Mouse (Mus musculus): ENCODE results near the gene Fbxo3. TPM values are rescaled to one million over a fixed set of nuclear protein-coding genes. Genes with fewer than 3 reads are reported as not detected.
"Not testable (repeated sequence)": the region's sequence is repeated elsewhere in the genome, so short reads cannot be mapped to it uniquely, and the experiment has no call there.

Gene Fbxo3
- polyA plus RNA-seq, 1 experiment from 2014 or later, result 54.4 TPM

DNA sequence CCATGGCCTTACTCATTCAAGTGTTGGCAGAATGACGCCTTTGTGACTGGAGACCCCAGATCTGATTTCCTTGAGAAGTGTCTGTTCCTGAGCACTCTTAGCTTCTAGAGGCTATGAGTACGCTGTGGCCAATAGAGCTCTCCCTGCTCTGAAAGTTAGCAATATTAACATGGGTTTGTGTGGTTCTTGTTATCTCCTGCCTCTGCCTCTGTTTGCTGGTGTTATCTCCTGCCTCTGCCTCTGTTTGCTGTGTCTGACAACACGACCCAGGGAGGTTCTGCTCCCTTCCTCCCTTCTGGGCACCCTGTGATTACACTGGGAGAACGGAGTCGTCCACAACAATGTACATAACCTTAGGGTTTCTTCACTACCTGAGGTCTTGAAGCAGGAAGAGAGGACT, 50.8 kb downstream of the Fbxo3 start:
- H3K4me1 ChIP-seq (ENCODE audit: control insufficient read depth, insufficient read depth, low read length); H3K9ac ChIP-seq (ENCODE audit: low read depth, low read length); ATAC-seq (ENCODE audit: low FRiP score, low TSS enrichment); H3K27ac ChIP-seq (ENCODE audit: low read depth, low read length); H3K36me3 ChIP-seq (ENCODE audit: control insufficient read depth, insufficient read depth, low read length); H3K4me3 ChIP-seq (ENCODE audit: low read length); H3K27me3 ChIP-seq (ENCODE audit: control insufficient read depth, insufficient read depth, low read length); H3K4me2 ChIP-seq (replicated peaks; ENCODE audit: low read depth, low read length); H3K9me3 ChIP-seq (ENCODE audit: control insufficient read depth, low read length): not testable (repeated sequence)
- WGBS, result 68% methylated on average over 4 of the region's 5 CpGs

- not testable (repeated sequence) for H3K9ac ChIP-seq (ENCODE audit: low read depth, low read length); H3K4me2 ChIP-seq (replicated peaks; ENCODE audit: low read depth, low read length); H3K27me3 ChIP-seq (ENCODE audit: control insufficient read depth, insufficient read depth, low read length); H3K4me3 ChIP-seq (ENCODE audit: low read length); H3K27ac ChIP-seq (ENCODE audit: low read depth, low read length); H3K9me3 ChIP-seq (ENCODE audit: control insufficient read depth, low read length); ATAC-seq (ENCODE audit: low FRiP score, low TSS enrichment); H3K4me1 ChIP-seq (ENCODE audit: control insufficient read depth, insufficient read depth, low read length); H3K36me3 ChIP-seq (ENCODE audit: control insufficient read depth, insufficient read depth, low read length)
- no CpG with 5 or more reads among the region's 1 CpGs for WGBS
Observed at GRCm38 (mm10) chr2:104081436-104082050, 54.0 kb downstream of the Fbxo3 start.

- H3K27ac ChIP-seq (ENCODE audit: low read depth, low read length), result no peak overlapping the region
- no peaks in the 10 kb centered on the region for H3K4me1 ChIP-seq (ENCODE audit: control insufficient read depth, insufficient read depth, low read length)
- H3K4me3 ChIP-seq (ENCODE audit: low read length), result no peak overlapping the region
- ATAC-seq (ENCODE audit: low FRiP score, low TSS enrichment), result no peak
- no peaks in the 10 kb centered on the region for H3K36me3 ChIP-seq (ENCODE audit: control insufficient read depth, insufficient read depth, low read length)
- no peaks in the 10 kb centered on the region for H3K9me3 ChIP-seq (ENCODE audit: control insufficient read depth, low read length)
- no peaks in the 10 kb centered on the region for H3K27me3 ChIP-seq (ENCODE audit: control insufficient read depth, insufficient read depth, low read length)
- H3K9ac ChIP-seq (ENCODE audit: low read depth, low read length), result no peak overlapping the region
- no peak overlapping the region for H3K4me2 ChIP-seq (replicated peaks; ENCODE audit: low read depth, low read length)
Observed at GRCm38 (mm10) chr2:104082474-104082873, 55.0 kb downstream of the Fbxo3 start.

DNA sequence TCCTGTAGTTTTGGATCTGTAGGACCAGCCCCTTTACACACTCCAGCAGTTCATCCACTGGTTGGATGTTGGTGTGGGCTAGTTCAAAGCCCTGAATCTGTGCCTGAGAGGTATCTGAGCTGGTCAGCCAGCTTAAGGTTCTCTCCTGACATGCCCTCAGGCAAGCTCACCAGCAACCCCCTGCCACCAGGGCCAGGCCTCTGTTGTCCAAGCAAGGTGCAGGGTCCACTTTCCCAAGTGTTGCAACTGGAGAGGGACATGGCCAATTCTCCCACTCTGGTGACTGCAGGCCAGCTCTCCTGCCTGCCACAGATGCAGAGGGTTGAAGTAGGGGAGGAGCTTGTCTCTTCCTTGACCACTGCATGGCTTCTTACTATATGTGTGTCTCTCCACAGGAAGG, 56.5 kb downstream of the Fbxo3 start:
- H3K27ac ChIP-seq (ENCODE audit: low read depth, low read length); H3K27me3 ChIP-seq (ENCODE audit: control insufficient read depth, insufficient read depth, low read length); ATAC-seq (ENCODE audit: low FRiP score, low TSS enrichment); H3K4me3 ChIP-seq (ENCODE audit: low read length); H3K4me2 ChIP-seq (replicated peaks; ENCODE audit: low read depth, low read length); H3K9ac ChIP-seq (ENCODE audit: low read depth, low read length); H3K4me1 ChIP-seq (ENCODE audit: control insufficient read depth, insufficient read depth, low read length); H3K36me3 ChIP-seq (ENCODE audit: control insufficient read depth, insufficient read depth, low read length); H3K9me3 ChIP-seq (ENCODE audit: control insufficient read depth, low read length): not testable (repeated sequence)

GRCm38 (mm10) chr2:104087562-104087961, 60.0 kb downstream of the Fbxo3 start:
- not testable (repeated sequence) for H3K4me2 ChIP-seq (replicated peaks; ENCODE audit: low read depth, low read length); H3K9me3 ChIP-seq (ENCODE audit: control insufficient read depth, low read length); H3K4me1 ChIP-seq (ENCODE audit: control insufficient read depth, insufficient read depth, low read length); H3K27ac ChIP-seq (ENCODE audit: low read depth, low read length); H3K4me3 ChIP-seq (ENCODE audit: low read length); H3K27me3 ChIP-seq (ENCODE audit: control insufficient read depth, insufficient read depth, low read length); H3K9ac ChIP-seq (ENCODE audit: low read depth, low read length); ATAC-seq (ENCODE audit: low FRiP score, low TSS enrichment); H3K36me3 ChIP-seq (ENCODE audit: control insufficient read depth, insufficient read depth, low read length)
- WGBS, result 86% methylated on average over 1 of the region's 1 CpGs

DNA sequence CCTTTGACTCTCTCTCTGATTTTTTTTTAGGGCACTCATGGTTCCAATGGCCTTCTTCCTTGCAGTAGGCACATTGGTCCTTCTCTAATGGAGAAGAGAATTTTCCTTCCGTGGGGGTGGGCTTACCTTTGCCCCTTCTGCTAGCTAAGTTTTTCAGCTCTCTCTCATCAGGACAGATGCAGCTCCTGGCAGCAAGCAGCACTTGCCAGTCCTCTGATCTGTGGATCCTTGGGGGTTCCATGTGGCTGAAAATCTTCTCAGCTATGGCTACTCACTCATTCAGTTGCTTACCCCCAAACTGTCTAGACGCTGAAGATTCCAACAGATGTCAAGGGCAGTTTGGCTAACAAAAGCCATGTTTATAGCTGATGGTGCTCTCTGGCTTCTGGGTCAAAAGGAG, 65.8 kb downstream of the Fbxo3 start:
- no peak for ATAC-seq (ENCODE audit: low FRiP score, low TSS enrichment)
- no peak overlapping the region for H3K4me2 ChIP-seq (replicated peaks; ENCODE audit: low read depth, low read length)
- WGBS, result 61% methylated on average over 2 of the region's 2 CpGs
- H3K36me3 ChIP-seq (ENCODE audit: control insufficient read depth, insufficient read depth, low read length), result no peaks in the 10 kb centered on the region
- peaks cover 5% of the 10 kb centered on the region; the same call in 1 of the 2 replicates for H3K4me1 ChIP-seq (ENCODE audit: control insufficient read depth, insufficient read depth, low read length)
- H3K9me3 ChIP-seq (ENCODE audit: control insufficient read depth, low read length), result no peaks in the 10 kb centered on the region
- no peak overlapping the region for H3K9ac ChIP-seq (ENCODE audit: low read depth, low read length)
- no peak overlapping the region for H3K27ac ChIP-seq (ENCODE audit: low read depth, low read length)
- H3K27me3 ChIP-seq (ENCODE audit: control insufficient read depth, insufficient read depth, low read length), result no peaks in the 10 kb centered on the region
- no peak overlapping the region for H3K4me3 ChIP-seq (ENCODE audit: low read length)

DNA sequence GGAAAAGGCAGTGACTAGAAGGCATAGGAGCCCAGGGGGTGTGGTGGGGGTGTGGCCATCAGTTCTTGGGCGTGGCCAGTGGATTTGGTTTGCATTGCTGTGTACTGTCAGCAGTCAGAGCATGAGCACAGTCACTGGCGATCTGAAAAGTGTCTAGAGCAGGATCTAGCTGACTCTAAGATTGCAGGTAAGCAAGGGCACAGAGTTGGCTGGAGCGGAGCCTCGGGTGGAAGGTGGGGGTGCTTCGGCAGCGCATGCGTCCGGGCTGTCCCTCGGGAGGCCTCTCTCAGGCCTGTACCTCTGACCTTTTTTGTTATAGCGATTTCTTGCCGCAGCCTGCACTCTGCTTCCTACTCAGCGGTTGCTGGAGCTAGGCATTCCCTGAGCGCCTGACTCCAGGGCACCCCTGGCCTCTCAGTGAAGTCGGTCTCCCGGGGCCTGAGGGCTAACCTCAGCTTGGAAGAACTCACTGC, 68.3 kb downstream of the Fbxo3 start, which contains the start of gene Cd59a:
Gene Cd59a (plus strand): TSS at position 61 of the 473 bp plus-strand sequence.
- peak within 1 kb of the TSS; percentile 60 for H3K27ac ChIP-seq (ENCODE audit: low read depth, low read length)
- peak; percentile 93 for ATAC-seq (ENCODE audit: low FRiP score, low TSS enrichment)
- 2% methylated on average over 15 of the region's 15 CpGs for whole genome bisulfite sequencing

DNA sequence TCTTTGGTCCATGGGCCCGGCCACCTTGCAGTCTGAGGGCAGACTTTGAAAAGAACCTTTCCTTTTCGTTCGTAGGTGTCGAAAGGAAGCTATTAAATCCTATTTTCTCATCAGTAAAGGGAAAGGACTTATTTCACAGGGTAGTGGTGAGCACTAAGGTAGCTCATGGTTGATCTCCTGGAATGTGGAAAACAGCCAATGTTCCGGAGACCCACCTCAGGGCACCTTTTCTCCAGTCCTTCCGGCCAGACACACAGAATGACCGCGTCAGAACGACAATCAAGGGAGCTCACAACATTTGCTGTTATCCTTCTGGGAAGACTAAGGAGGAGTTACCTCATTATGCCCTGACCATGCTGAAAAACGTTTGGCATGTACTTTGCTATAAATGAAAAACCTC, 68.7 kb downstream of the Fbxo3 start:
- no peaks in the 10 kb centered on the region for H3K9me3 ChIP-seq (ENCODE audit: control insufficient read depth, low read length)
- peak overlapping the region; percentile 73 for H3K4me2 ChIP-seq (replicated peaks; ENCODE audit: low read depth, low read length)
- H3K9ac ChIP-seq (ENCODE audit: low read depth, low read length), result peak overlapping the region; percentile 51
- WGBS, result 30% methylated on average over 10 of the region's 10 CpGs
- H3K36me3 ChIP-seq (ENCODE audit: control insufficient read depth, insufficient read depth, low read length), result no peaks in the 10 kb centered on the region
- ATAC-seq (ENCODE audit: low FRiP score, low TSS enrichment), result peak; percentile 21; the same call in 1 of the 2 replicates
- H3K27me3 ChIP-seq (ENCODE audit: control insufficient read depth, insufficient read depth, low read length), result no peaks in the 10 kb centered on the region
- peak overlapping the region; percentile 49 for H3K4me3 ChIP-seq (ENCODE audit: low read length)
- peak overlapping the region; percentile 60 for H3K27ac ChIP-seq (ENCODE audit: low read depth, low read length)
- H3K4me1 ChIP-seq (ENCODE audit: control insufficient read depth, insufficient read depth, low read length), result peaks cover 5% of the 10 kb centered on the region; the same call in 1 of the 2 replicates

More for the DNA sequence above, 68.3 kb downstream of the Fbxo3 start, which contains the start of gene Cd59a:
- Histone ChIP-seq H3K36me3 (ENCODE audit: control insufficient read depth, insufficient read depth, low read length) (no peaks in the 10 kb centered on the region), H3K4me2 (replicated peaks; ENCODE audit: low read depth, low read length) (peak within 1 kb of the TSS; percentile 73), H3K9ac (ENCODE audit: low read depth, low read length) (peak within 1 kb of the TSS; percentile 51), H3K9me3 (ENCODE audit: control insufficient read depth, low read length) (no peaks in the 10 kb centered on the region), H3K27me3 (ENCODE audit: control insufficient read depth, insufficient read depth, low read length) (no peaks in the 10 kb centered on the region), H3K4me3 (ENCODE audit: low read length) (peak within 1 kb of the TSS; percentile 49), H3K4me1 (ENCODE audit: control insufficient read depth, insufficient read depth, low read length) (peaks cover 5% of the 10 kb centered on the region; the same call in 1 of the 2 replicates)

DNA sequence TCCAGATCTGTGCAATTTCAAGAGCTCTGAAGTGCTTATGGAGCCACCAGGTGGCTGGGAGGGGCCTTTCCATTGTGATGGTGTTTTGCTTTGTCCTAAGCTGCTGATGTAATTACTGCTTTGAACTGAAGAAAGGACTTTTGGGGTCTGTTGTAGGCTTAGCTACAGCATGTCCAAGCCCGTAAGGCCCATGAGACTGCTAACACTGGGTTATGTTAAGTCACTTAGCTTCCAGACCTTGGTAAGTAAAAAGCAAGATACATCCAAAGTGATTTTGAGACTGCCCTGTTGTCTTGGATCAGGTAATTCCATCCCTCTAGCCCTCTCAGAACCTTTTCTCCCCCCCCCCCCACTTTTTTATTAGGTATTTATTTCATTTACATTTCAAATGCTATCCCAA, 69.3 kb downstream of the Fbxo3 start:
- H3K4me2 ChIP-seq (replicated peaks; ENCODE audit: low read depth, low read length), result peak overlapping the region; percentile 73
- H3K4me3 ChIP-seq (ENCODE audit: low read length), result not testable (repeated sequence)
- WGBS, result 68% methylated on average over 1 of the region's 1 CpGs

More for the DNA sequence above, 69.3 kb downstream of the Fbxo3 start:
- not testable (repeated sequence) for H3K4me1 ChIP-seq (ENCODE audit: control insufficient read depth, insufficient read depth, low read length); H3K9me3 ChIP-seq (ENCODE audit: control insufficient read depth, low read length); H3K27me3 ChIP-seq (ENCODE audit: control insufficient read depth, insufficient read depth, low read length); ATAC-seq (ENCODE audit: low FRiP score, low TSS enrichment); H3K36me3 ChIP-seq (ENCODE audit: control insufficient read depth, insufficient read depth, low read length); H3K9ac ChIP-seq (ENCODE audit: low read depth, low read length); H3K27ac ChIP-seq (ENCODE audit: low read depth, low read length)
